Mouse (Mus musculus): ENCODE measurements around the gene Hist1h2bn. TPM values are rescaled to one million over a fixed set of nuclear protein-coding genes. Genes with fewer than 3 reads are reported as not detected.
"Not testable (repeated sequence)": the region's sequence is repeated elsewhere in the genome, so short reads cannot be mapped to it uniquely, and the experiment has no call there.

The Hist1h2bn gene
- total and polyA plus RNA-seq, 2 experiments from 2014 or later: 249 TPM; not detected in 1

DNA sequence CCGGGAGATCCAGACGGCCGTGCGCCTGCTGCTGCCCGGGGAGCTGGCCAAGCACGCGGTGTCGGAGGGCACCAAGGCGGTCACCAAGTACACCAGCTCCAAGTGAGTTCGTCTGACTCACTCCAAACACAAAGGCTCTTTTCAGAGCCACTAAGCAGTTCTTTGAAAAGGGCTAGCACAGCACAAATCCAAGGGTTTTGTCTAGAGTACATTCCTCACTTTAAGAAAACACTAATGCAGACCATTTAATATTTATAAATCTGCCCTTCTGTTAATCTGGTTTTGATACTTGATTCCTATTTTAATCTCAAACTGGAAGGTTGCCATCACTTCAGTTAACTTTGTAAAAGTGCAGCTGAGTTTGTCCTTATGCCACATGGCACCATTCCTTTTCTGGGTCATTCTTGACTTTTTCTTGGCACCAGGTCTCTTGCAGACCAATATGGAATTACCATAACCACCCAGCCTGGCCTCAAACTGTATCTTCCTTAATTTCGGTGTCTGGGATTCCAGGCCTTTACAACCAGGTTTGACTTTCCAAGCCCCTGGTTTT lies 31.5 kb upstream of the Hist1h2bn start:
- no peak for TF ChIP-seq CTCF (IDR thresholded peaks at IDR 0.05; ENCODE audit: low read depth)
- ATAC-seq: peak; percentile 37
- DNase-seq: peak; percentile 49
- Histone ChIP-seq H3K4me3 (ENCODE audit: low read depth, low read length) (peak overlapping the region; percentile 38), H3K36me3 (ENCODE audit: insufficient read depth) (no peaks in the 10 kb centered on the region), H3K27ac (ENCODE audit: low read depth, low read length) (peak overlapping the region; percentile 70; the same call in 1 of the 2 replicates), H3K9ac (peak overlapping the region; percentile 50), H3K9me3 (ENCODE audit: low read length) (no peaks in the 10 kb centered on the region), H3K4me1 (ENCODE audit: insufficient read depth) (peaks cover 15% of the 10 kb centered on the region), H3K27me3 (ENCODE audit: insufficient read depth, low read length) (no peaks in the 10 kb centered on the region), H3K4me2 (ENCODE audit: low read depth) (peak overlapping the region; percentile 63)
- WGBS: 3% methylated on average over 11 of the region's 11 CpGs

DNA sequence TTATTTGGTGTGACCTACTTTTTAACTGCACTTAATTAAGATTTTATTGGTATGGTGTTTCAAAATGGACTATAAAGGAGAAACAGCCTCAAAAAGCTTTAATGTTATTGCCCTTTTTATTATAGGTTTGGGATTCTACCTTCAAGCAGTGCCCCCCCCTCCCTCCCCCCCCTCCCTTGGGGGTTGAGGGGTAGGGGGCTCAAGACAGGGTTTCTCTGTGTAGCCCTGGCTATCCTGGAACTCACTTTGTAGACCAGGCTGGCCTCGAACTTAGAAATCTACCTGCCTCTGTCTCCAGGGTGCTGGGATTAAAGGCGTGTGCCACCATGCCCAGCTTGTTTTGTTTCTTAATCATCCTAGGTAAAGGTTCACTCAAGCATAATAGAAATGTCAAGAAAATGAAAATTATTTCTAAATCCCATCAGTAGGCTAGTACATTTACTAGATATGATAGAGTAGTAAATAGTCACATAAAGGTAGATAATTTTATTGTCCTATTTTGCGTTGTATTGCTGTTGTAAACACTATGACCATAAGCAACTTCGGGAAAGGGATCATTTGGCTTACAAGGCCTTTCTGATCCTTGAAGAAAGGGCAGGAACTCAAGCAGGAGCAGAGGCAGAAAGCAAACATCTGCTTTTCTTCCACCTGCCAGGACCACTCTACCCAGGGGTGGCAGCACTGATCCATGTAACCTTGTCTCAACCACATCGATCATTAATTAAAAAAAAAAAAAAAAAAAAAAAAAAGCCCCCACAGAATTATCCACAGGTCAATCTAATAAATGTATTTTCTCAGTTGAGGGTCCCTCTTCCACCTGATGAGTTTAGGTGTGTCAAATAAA lies 30.7 kb upstream of the Hist1h2bn start:
- H3K4me2 ChIP-seq (ENCODE audit: low read depth): peak overlapping the region; percentile 63; the same call in 1 of the 2 replicates
- H3K9ac ChIP-seq: no peak overlapping the region
- DNase-seq (no peak), ATAC-seq (no peak)
- peaks cover 11% of the 10 kb centered on the region for H3K4me1 ChIP-seq (ENCODE audit: insufficient read depth)
- no peak overlapping the region for H3K4me3 ChIP-seq (ENCODE audit: low read depth, low read length)
- 22% methylated on average over 5 of the region's 5 CpGs for WGBS
- no peak for TF ChIP-seq CTCF (IDR thresholded peaks at IDR 0.05; ENCODE audit: low read depth)
- H3K27me3 ChIP-seq (ENCODE audit: insufficient read depth, low read length): no peaks in the 10 kb centered on the region
- no peak overlapping the region for H3K27ac ChIP-seq (ENCODE audit: low read depth, low read length)
- H3K36me3 ChIP-seq (ENCODE audit: insufficient read depth): no peaks in the 10 kb centered on the region
- H3K9me3 ChIP-seq (ENCODE audit: low read length): no peaks in the 10 kb centered on the region

- WGBS: 29% methylated on average over 11 of the region's 11 CpGs
- Histone ChIP-seq H3K4me1 (ENCODE audit: insufficient read depth) (no peaks in the 10 kb centered on the region), H3K36me3 (ENCODE audit: insufficient read depth) (no peaks in the 10 kb centered on the region), H3K27ac (ENCODE audit: low read depth, low read length) (no peak overlapping the region), H3K4me3 (ENCODE audit: low read depth, low read length) (no peak overlapping the region), H3K9ac (no peak overlapping the region), H3K27me3 (ENCODE audit: insufficient read depth, low read length) (no peaks in the 10 kb centered on the region), H3K4me2 (ENCODE audit: low read depth) (no peak overlapping the region), H3K9me3 (ENCODE audit: low read length) (no peaks in the 10 kb centered on the region)
- peak; percentile 11 for DNase-seq
- no peak for TF ChIP-seq CTCF (IDR thresholded peaks at IDR 0.05; ENCODE audit: low read depth)
- ATAC-seq: peak; percentile 55
Observed at GRCm38 (mm10) chr13:21727948-21728572, 25.9 kb upstream of the Hist1h2bn start.

DNA sequence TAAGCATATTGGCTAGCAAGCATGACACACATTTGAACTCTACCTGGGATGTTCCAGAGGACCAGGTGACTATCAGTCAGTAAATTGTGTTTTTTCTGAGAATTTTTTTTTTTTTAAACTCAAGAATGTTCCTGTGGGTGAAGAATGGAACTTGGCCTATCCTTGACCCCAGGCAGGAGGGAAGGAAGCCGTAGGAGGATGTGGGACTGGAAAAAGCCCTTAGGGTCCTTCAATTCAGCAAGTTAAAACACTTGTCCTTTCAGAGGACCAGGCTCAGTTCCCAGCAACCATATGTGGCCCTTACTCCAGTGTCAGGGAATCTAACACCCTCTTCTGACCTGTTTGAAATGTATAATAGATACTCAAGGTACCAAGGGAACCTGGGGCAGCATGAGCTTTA lies 24.4 kb upstream of the Hist1h2bn start:
- ATAC-seq (no peak), DNase-seq (no peak)
- Histone ChIP-seq H3K9me3 (ENCODE audit: low read length) (no peaks in the 10 kb centered on the region), H3K4me1 (ENCODE audit: insufficient read depth) (no peaks in the 10 kb centered on the region), H3K27me3 (ENCODE audit: insufficient read depth, low read length) (no peaks in the 10 kb centered on the region), H3K36me3 (ENCODE audit: insufficient read depth) (no peaks in the 10 kb centered on the region), H3K9ac (no peak overlapping the region), H3K27ac (ENCODE audit: low read depth, low read length) (no peak overlapping the region), H3K4me3 (ENCODE audit: low read depth, low read length) (no peak overlapping the region), H3K4me2 (ENCODE audit: low read depth) (no peak overlapping the region)
- no peak for TF ChIP-seq CTCF (IDR thresholded peaks at IDR 0.05; ENCODE audit: low read depth)
- 80% methylated on average over 1 of the region's 1 CpGs for WGBS

DNA sequence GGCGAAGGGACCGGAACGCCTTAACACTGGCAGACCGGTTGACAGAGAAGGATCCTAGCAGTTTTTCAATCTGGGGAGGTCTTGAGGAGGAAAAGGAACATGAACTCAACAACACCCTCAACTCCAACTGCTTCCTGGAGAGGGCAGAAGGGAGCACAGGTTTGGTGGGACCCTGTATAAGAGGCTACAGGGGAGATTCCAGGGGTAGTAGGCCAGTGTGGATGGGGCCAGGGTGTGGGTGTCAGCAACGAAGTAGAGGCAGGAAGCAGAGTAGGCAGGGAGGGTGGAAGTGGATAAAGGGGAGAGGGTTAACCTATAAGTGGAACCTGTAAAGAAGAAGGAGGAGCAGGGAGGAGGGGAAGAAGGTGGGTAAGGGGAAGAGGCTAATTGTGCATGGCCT lies 20.5 kb upstream of the Hist1h2bn start:
- WGBS: 73% methylated on average over 5 of the region's 5 CpGs

DNA sequence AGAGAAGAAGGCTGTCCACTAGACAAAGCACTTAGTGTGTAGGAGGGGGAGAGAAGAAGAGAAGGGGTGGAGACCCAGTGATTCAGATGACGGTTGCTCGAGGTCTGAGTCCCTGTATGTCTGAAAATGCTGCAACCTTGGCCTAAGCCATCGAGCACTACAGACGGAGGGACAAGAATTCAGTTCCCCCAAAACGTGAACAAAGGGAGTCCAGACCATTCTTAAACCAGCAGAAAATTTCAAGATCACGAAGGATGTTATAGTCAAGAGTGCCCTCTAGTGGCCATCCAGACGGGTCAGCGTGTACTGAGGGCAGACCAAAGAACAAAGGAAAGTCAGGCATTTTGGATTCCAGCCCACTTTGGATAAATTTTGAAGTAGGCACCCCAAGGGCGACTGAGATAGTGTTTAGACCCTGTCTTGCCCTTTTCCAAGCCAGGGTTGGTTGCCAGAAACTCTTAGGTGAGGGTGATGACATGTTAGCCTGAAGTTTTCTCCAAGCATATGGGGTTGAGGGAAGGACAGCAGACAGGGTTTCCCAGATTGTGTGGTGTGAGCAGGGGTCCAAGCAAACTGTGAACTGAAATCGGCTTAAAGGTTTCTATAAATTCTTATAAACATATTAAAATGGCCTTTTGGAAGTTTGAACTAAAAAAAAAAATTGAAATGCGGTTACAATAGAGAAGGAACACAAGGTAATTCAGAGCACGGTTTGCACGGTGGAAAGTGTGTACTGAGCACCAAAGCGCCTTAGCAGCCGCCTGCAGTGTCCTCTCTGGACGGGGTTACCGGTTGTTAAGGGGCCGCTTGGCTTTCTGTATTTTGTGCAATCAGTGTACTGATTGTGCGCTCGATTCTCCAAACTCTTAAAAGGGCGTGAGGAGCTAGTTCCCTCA lies 19.7 kb upstream of the Hist1h2bn start:
- Histone ChIP-seq H3K27ac (ENCODE audit: low read depth, low read length) (peak overlapping the region; percentile 94), H3K9me3 (ENCODE audit: low read length) (no peaks in the 10 kb centered on the region), H3K36me3 (ENCODE audit: insufficient read depth) (no peaks in the 10 kb centered on the region), H3K4me2 (ENCODE audit: low read depth) (peak overlapping the region; percentile 69), H3K27me3 (ENCODE audit: insufficient read depth, low read length) (no peaks in the 10 kb centered on the region), H3K4me3 (ENCODE audit: low read depth, low read length) (peak overlapping the region; percentile 49), H3K4me1 (ENCODE audit: insufficient read depth) (peaks cover 4% of the 10 kb centered on the region; the same call in 1 of the 2 replicates), H3K9ac (peak overlapping the region; percentile 64)
- ATAC-seq (peak; percentile 81), DNase-seq (peak; percentile 93)
- TF ChIP-seq CTCF (IDR thresholded peaks at IDR 0.05; ENCODE audit: low read depth): peak; percentile 88
- under 1% methylated on average over 21 of the region's 21 CpGs for WGBS

More for the DNA sequence above, 20.5 kb upstream of the Hist1h2bn start:
- H3K4me2 ChIP-seq (ENCODE audit: low read depth): 0 out of 2 replicates have a peak overlapping the region, but pooled peaks have one; percentile 69
- H3K9me3 ChIP-seq (ENCODE audit: low read length): no peaks in the 10 kb centered on the region
- ATAC-seq (peak; percentile 5; the same call in 1 of the 2 replicates), DNase-seq (no peak)
- no peaks in the 10 kb centered on the region for H3K36me3 ChIP-seq (ENCODE audit: insufficient read depth)
- H3K4me1 ChIP-seq (ENCODE audit: insufficient read depth): peaks cover 4% of the 10 kb centered on the region; the same call in 1 of the 2 replicates
- peak overlapping the region; percentile 94 for H3K27ac ChIP-seq (ENCODE audit: low read depth, low read length)
- H3K27me3 ChIP-seq (ENCODE audit: insufficient read depth, low read length): no peaks in the 10 kb centered on the region
- H3K4me3 ChIP-seq (ENCODE audit: low read depth, low read length): no peak overlapping the region
- peak overlapping the region; percentile 64; the same call in 1 of the 2 replicates for H3K9ac ChIP-seq
- peak; percentile 43 for TF ChIP-seq CTCF (IDR thresholded peaks at IDR 0.05; ENCODE audit: low read depth)

DNA sequence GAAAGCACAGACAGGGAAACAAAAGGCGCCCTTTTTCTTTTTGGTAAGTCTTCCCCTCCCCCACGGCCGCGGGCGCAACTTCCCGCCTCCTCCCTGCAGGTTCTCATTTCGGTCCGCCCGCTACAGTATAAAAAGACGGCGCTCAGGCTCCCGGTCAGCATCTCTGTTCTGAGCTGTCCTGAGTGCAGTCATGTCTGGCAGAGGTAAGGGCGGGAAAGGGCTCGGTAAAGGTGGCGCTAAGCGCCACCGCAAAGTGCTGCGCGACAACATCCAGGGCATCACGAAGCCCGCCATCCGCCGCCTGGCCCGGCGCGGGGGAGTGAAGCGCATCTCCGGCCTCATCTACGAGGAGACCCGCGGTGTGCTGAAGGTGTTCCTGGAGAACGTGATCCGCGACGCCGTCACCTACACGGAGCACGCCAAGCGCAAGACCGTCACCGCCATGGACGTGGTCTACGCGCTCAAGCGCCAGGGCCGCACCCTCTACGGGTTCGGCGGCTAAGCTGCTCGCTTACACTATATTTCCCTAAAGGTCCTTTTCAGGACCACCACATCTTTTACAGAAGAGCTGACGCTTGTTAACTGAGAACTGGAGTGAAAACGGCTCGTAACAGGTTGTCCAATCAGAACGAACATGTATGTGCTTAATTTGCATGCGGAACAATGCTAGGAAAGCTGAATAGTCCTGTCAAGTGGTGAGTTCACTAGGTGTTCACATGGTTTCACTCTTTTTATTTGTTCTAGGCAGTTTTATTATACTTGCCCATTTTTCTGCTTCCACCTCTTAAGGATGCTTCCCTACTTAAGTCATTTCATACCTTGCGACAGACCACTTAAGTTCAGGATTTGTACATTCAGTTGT lies 18.8 kb upstream of the Hist1h2bn start, which contains the start of gene Hist1h4j:
Hist1h4j (plus strand) TSS at position 159 of the 862 bp plus-strand sequence.
- under 1% methylated on average over 41 of the region's 56 CpGs for WGBS
- DNase-seq: peak; percentile 94
- H3K9ac ChIP-seq: peak within 1 kb of the TSS; percentile 64

More for the DNA sequence above, 18.8 kb upstream of the Hist1h2bn start, which contains the start of gene Hist1h4j:
- H3K4me3 ChIP-seq (ENCODE audit: low read depth, low read length): peak within 1 kb of the TSS; percentile 49
- H3K9me3 ChIP-seq (ENCODE audit: low read length); H3K4me1 ChIP-seq (ENCODE audit: insufficient read depth); H3K27me3 ChIP-seq (ENCODE audit: insufficient read depth, low read length); H3K36me3 ChIP-seq (ENCODE audit: insufficient read depth): not testable (repeated sequence)
- peak; percentile 87 for ATAC-seq
- H3K27ac ChIP-seq (ENCODE audit: low read depth, low read length): peak within 1 kb of the TSS; percentile 94
- H3K4me2 ChIP-seq (ENCODE audit: low read depth): peak within 1 kb of the TSS; percentile 69
